Mouse (Mus musculus) left cerebral cortex, postnatal 14 days (tissue): ENCODE results near the gene Grin2c. TPM values are rescaled to one million over a fixed set of nuclear protein-coding genes. Genes with fewer than 3 reads are reported as not detected.

ENCODE experiments used
- DNase-seq, 2 experiments: peaks; one replicate each; pipeline ENCODE4 v3.0.0; 2021 to 2022; ENCODE audit warnings: low spot score in 2 of 2, mixed read lengths in 1 of 2
- intact Hi-C: fragments of 180-260 bp; cut with DNase I; formaldehyde crosslinking; loops from one replicate; pipeline ENCODE4 v1.15.1; 2025
- total RNA-seq, 2 experiments: library from RNA; stranded (reverse); gene quantifications; 2 replicates each; pipeline ENCODE4 v1.2.3; 2021

Grin2c gene
- total RNA-seq, 2 experiments from 2014 or later, result 39.9 TPM

- peak; percentile 89 for DNase-seq
- intact Hi-C loops, result loop anchor here (2.0 to 5.0 kb wide), 2 partner anchors 68 to 188 kb away; no protein-coding TSS in a partner anchor
Observed at GRCm38 (mm10) chr11:115270148-115270861, 3.3 kb upstream of the Grin2c start.

- no peak for DNase-seq
- intact Hi-C loops, result loop anchor here (2.0 to 5.0 kb wide), 3 partner anchors 67 to 187 kb away; partner anchors contain the start of gene Slc9a3r1
Observed at GRCm38 (mm10) chr11:115269330-115270066, 2.5 kb upstream of the Grin2c start.

GRCm38 (mm10) chr11:115267958-115268357, 915 bp upstream of the Grin2c start:
- intact Hi-C loops, result loop anchor here (5.0 kb wide), 1 partner anchor 106 kb away; the partner anchor contains the start of gene Slc9a3r1
- DNase-seq, result no peak

- intact Hi-C loops, result loop anchor here (5.0 kb wide), 1 partner anchor 104 kb away; the partner anchor contains the start of gene Slc9a3r1
- DNase-seq, result no peak
Observed at GRCm38 (mm10) chr11:115266400-115266778, 654 bp downstream of the Grin2c start.

GRCm38 (mm10) chr11:115265771-115266399, 1.2 kb downstream of the Grin2c start:
- intact Hi-C loops, result loop anchor here (5.0 kb wide), 1 partner anchor 104 kb away; the partner anchor contains the start of gene Slc9a3r1
- DNase-seq, result no peak

GRCm38 (mm10) chr11:115264862-115265668, 2.0 kb downstream of the Grin2c start:
- no peak for DNase-seq
- intact Hi-C loops, result loop anchor here (5.0 kb wide), 1 partner anchor 103 kb away; the partner anchor contains the start of gene Slc9a3r1

- intact Hi-C loops, result no loop called here
- no peak for DNase-seq
Observed at GRCm38 (mm10) chr11:115264136-115264861, 2.7 kb downstream of the Grin2c start.

- intact Hi-C loops, result no loop called here
- no peak for DNase-seq
Observed at GRCm38 (mm10) chr11:115262954-115263353, 4.1 kb downstream of the Grin2c start.

- intact Hi-C loops, result no loop called here
- DNase-seq, result no peak
Observed at GRCm38 (mm10) chr11:115259134-115259533, 7.9 kb downstream of the Grin2c start.

- intact Hi-C loops, result no loop called here
- no peak for DNase-seq
Observed at GRCm38 (mm10) chr11:115257775-115258510, 9.1 kb downstream of the Grin2c start.

GRCm38 (mm10) chr11:115251258-115251657, 15.8 kb downstream of the Grin2c start:
- DNase-seq, result no peak
- intact Hi-C loops, result no loop called here

GRCm38 (mm10) chr11:115250405-115251090, 16.5 kb downstream of the Grin2c start:
- intact Hi-C loops, result no loop called here
- no peak for DNase-seq

GRCm38 (mm10) chr11:115249721-115250404, 17.2 kb downstream of the Grin2c start:
- DNase-seq, result no peak
- intact Hi-C loops, result no loop called here

- intact Hi-C loops, result no loop called here
- no peak for DNase-seq
Observed at GRCm38 (mm10) chr11:115247945-115248344, 19.1 kb downstream of the Grin2c start.

- intact Hi-C loops, result no loop called here
- DNase-seq, result no peak
Observed at GRCm38 (mm10) chr11:115247240-115247639, 19.8 kb downstream of the Grin2c start.

- intact Hi-C loops, result no loop called here
- no peak for DNase-seq
Observed at GRCm38 (mm10) chr11:115246386-115246785, 20.7 kb downstream of the Grin2c start.

- intact Hi-C loops, result no loop called here
- no peak for DNase-seq
Observed at GRCm38 (mm10) chr11:115244840-115245239, 22.2 kb downstream of the Grin2c start.
